Mouse (Mus musculus): ENCODE measurements at regions not wholly inside any gene's neighbourhood (a gene's known extent, or its start where the extent isn't known, plus 50 kb on each side); places are given as distances from the start of the nearest gene placed in this dataset.

DNA sequence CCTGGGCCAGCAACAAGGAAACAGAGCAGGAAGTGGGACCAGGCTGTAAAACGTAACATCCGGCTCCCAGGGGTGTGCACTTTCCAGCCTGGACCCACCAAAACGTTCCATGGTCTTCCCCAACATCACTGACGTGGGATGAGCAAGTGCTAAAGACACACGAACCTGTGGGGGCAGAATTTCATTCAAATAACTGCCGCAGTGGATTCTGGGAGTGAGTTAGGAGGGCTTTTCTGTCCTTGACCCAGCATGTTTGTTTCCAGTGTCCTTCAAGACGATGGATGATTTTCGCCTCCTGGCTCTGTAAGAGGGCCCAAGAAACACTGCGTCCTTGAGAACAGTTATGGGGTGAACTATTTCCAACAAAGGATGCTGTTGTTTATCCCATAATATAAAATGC, 112.1 kb downstream of the Fam174b start:
- TF ChIP-seq CTCF (IDR thresholded peaks at IDR 0.05; ENCODE audit: borderline replicate concordance, control insufficient read depth, extremely low read depth, insufficient read depth, low read length, poor library complexity) (no peak), POLR2A (IDR thresholded peaks at IDR 0.05; ENCODE audit: control insufficient read depth, extremely low read depth, insufficient read depth, low read length, poor library complexity) (no peak)
